Mouse (Mus musculus) left cerebral cortex, adult 2 months (tissue): ENCODE data around the gene Pnpla1. TPM values are rescaled to one million over a fixed set of nuclear protein-coding genes. Genes with fewer than 3 reads are reported as not detected.

ENCODE experiments used
- DNase-seq, 2 experiments: peaks; one replicate each; pipeline ENCODE4 v3.0.0; 2021 to 2022; ENCODE audit warnings: low spot score in 2 of 2, mixed read lengths in 1 of 2; ENCODE audit errors: extremely low spot score in 1 of 2
- H3K27ac ChIP-seq: fragments of 200-600 bp; 2 replicates; pipeline ENCODE4 v1.8.1; 2022
- H3K4me3 ChIP-seq: fragments of 200-600 bp; 2 replicates; pipeline ENCODE4 v1.8.1; 2022
- CTCF ChIP-seq: fragments of 200-600 bp; IDR thresholded peaks from 2 replicates; pipeline ENCODE4 v1.8.1; 2022; ENCODE audit warnings: antibody characterized with exemption, mild to moderate bottlenecking, moderate library complexity
- intact Hi-C: fragments of 180-260 bp; cut with DNase I; formaldehyde crosslinking; loops from one replicate; pipeline ENCODE4 v1.15.1; 2025
- total RNA-seq, 2 experiments: library from RNA; stranded (reverse); gene quantifications; 2 replicates each; pipeline ENCODE4 v1.2.3; 2021

The Pnpla1 gene
- total RNA-seq, 2 experiments from 2014 or later = 0.61 to 0.66 TPM

- DNase-seq = no peak
- H3K27ac ChIP-seq = no peak overlapping the region
- TF ChIP-seq CTCF = no peak
- intact Hi-C loops = no loop called here
- no peak overlapping the region for H3K4me3 ChIP-seq
Measured at GRCm38 (mm10) chr17:28932274-28932673, 74.1 kb downstream of the Pnpla1 start.

- TF ChIP-seq CTCF = no peak
- intact Hi-C loops = no loop called here
- Histone ChIP-seq H3K27ac (no peak overlapping the region), H3K4me3 (no peak overlapping the region)
- no peak for DNase-seq
Measured at GRCm38 (mm10) chr17:28934120-28934916, 76.1 kb downstream of the Pnpla1 start.

DNA sequence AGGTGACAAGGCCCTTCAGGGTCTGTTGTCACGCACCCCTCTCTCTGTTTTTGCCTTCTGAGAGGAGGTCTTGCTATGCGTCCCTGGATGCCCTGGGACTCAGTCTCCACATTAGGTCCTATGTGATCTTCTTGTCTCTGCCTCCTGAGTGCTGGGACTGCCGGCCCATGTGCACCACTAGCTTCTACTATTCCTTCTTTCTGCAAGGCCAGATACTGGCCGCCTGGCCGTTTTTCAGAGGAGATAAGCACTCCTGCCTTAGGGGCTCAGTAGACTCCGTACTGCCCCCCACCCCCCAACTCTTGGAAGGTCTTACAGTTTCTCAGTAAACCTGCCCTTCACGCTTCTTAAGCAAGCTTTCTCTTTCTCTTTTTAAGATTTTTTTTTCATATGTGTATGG is 77.9 kb downstream of the Pnpla1 start:
- intact Hi-C loops = no loop called here

DNA sequence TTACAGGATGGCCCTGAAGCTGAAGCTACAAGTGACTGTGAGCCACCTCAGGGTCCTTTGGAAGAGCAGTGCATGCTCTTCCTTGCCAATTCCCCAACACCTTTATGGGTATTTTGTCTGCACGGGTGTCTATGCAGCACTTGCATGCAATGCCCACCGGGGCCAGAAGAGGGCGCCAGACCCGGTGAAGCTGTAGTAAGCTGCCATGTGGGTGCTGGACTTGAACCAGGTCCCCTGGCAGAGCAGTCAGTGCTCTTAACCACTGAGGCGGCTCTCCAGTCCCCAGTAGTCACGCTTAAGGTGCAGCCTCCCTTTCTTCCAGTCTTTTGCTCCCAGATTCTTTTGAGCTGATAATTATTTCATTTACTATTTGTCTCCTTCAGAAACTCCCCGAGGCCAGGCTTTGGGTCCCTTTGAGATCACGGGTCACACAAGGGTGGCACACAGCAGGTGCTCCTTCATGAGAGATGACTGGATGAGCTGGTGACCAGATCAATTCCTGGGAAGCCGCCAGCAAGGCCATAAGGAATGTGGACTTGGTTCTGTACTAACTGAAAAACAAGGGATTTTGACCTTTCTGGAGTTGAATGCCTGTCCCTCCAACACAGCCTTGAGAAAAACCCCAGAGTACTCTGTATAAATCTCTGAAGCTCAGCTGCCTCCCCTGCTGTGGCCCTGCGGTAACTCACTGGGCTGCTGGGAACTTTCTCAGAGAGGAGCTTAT is 78.6 kb downstream of the Pnpla1 start:
- intact Hi-C loops = no loop called here

More for the DNA sequence above, 77.9 kb downstream of the Pnpla1 start:
- no peak overlapping the region for H3K27ac ChIP-seq
- H3K4me3 ChIP-seq = no peak overlapping the region
- no peak for DNase-seq
- no peak for TF ChIP-seq CTCF

More for the DNA sequence above, 78.6 kb downstream of the Pnpla1 start:
- TF ChIP-seq CTCF = peak; percentile 50
- Histone ChIP-seq H3K27ac (no peak overlapping the region), H3K4me3 (no peak overlapping the region)
- DNase-seq = no peak

Other genes starting within 250 kb of the Pnpla1 start
- gene Srpk1, start 235.7 kb upstream of the Pnpla1 start, total RNA-seq = 100 to 1,000 TPM; 106 to 108 TPM
- 1 to 10 TPM; 7.4 to 7.7 TPM for gene Slc26a8, start 168.2 kb upstream of the Pnpla1 start, total RNA-seq
- 10 to 100 TPM; 86.2 to 88.2 TPM for gene Mapk14, start 167.1 kb upstream of the Pnpla1 start, total RNA-seq
- gene AC170998.1, start 132.3 kb upstream of the Pnpla1 start, total RNA-seq = 1 to 10 TPM; 1.6 to 3.3 TPM
- gene Mapk13, start 89.1 kb upstream of the Pnpla1 start, total RNA-seq = 1 to 10 TPM; 1.6 to 1.7 TPM
- 10 to 100 TPM; 49.1 to 49.5 TPM for gene Brpf3, start 57.3 kb upstream of the Pnpla1 start, total RNA-seq
- 10 to 100 TPM in 1 of 2 experiments, 1 to 10 TPM in 1; 9.4 to 11.2 TPM for gene 4930539E08Rik, start 56.9 kb downstream of the Pnpla1 start, total RNA-seq
- not detected for gene Pxt1, start 85.4 kb downstream of the Pnpla1 start, total RNA-seq
- gene Kctd20, start 93.5 kb downstream of the Pnpla1 start, total RNA-seq = 10 to 100 TPM; 65.2 to 74.7 TPM
- gene Stk38, start 149.6 kb downstream of the Pnpla1 start, total RNA-seq = 10 to 100 TPM; 53.5 to 58.6 TPM
- 100 to 1,000 TPM; 113 to 114 TPM for gene Srsf3, start 174.2 kb downstream of the Pnpla1 start, total RNA-seq
- 10 to 100 TPM; 40.6 to 64.4 TPM for gene Cdkn1a, start 232.6 kb downstream of the Pnpla1 start, total RNA-seq